Mouse (Mus musculus) left cerebral cortex, adult 9 months (tissue): ENCODE results near the gene Apoa5.
"Not testable (repeated sequence)": the region's sequence is repeated elsewhere in the genome, so short reads cannot be mapped to it uniquely, and the experiment has no call there.

ENCODE experiments used
- DNase-seq, 2 experiments: peaks; one replicate each; pipeline ENCODE4 v3.0.0; 2022; ENCODE audit warnings: low spot score in 2 of 2

The Apoa5 gene

GRCm38 (mm10) chr9:46261131-46261530 lies 7.3 kb upstream of the Apoa5 start:
- no peak for DNase-seq

GRCm38 (mm10) chr9:46269125-46269524 lies 692 bp downstream of the Apoa5 start:
- DNase-seq: no peak

DNA sequence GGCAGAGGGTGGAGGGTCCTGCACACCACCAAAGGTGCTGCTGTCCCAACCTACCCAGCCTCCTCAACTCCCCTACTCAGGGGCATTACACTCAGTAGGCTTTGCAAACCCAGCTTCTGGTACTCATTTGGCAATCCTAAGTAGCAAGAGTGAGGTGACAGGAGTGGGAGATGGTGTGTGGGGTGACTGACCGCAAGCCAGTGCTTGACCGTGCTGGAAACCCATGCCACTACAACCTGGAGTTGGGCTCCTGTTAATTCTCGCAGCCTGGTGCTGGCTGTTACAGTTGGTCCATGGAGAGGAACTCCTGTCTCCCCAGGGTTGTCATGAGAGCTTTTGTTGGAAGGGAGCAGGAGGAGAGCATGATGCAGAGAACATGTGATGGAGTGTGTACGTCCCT lies 2.3 kb downstream of the Apoa5 start:
- DNase-seq: no peak

GRCm38 (mm10) chr9:46272070-46272469 lies 3.6 kb downstream of the Apoa5 start:
- DNase-seq: no peak

GRCm38 (mm10) chr9:46272677-46273454 lies 4.4 kb downstream of the Apoa5 start, which contains the start of gene Zpr1:
Gene Zpr1, plus strand, starts transcription at chr9:46273064.
- DNase-seq: peak; percentile 84 to 90

- no peak for DNase-seq
Observed at GRCm38 (mm10) chr9:46274494-46274893, 6.1 kb downstream of the Apoa5 start.

- peak; percentile 67 to 92 for DNase-seq
Observed at GRCm38 (mm10) chr9:46282631-46283436, 14.4 kb downstream of the Apoa5 start, which contains the start of gene Bud13. Gene Bud13, plus strand, starts transcription at chr9:46283008.

DNA sequence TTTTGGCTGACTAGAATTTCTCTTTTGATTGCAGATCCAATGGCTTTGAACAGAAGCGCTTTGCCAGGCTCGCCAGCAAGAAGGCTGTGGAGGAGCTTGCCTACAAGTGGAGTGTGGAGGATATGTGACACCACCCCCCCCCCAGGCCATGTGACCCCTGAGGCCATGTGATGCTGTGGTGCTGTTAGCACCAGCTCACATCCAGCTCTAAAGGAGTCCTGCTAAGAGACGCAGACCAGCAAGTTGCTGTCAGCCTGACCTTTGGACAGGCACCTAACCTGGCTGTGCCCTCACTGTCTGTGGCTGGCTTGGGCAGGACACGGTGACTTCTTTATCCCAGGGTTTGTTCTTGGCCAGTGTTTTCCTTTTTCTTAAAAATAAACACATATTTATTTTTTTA lies 29.9 kb downstream of the Apoa5 start:
- DNase-seq: no peak

GRCm38 (mm10) chr9:46302142-46302541 lies 33.7 kb downstream of the Apoa5 start:
- peak in 1 of 2 experiments; percentile 60 for DNase-seq

DNA sequence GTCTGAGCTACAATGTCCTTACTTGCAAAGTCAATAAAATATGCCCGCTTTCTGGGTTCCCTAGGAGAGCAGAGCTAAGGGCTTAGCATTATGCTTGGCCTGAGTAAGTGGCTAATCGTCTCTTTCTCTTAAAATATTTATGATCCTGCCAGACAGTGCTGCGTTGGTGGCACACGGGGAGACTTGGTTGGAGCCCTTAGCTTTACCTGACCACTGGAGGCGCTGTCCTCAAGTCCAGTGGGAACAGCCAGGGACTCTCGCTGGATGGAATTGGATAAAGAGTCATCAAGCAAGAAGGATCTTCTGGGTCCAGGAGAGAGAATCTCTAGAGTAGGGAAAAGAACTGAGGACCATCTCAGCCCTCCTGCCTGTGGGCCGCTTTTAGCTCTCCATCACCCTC lies 40.7 kb downstream of the Apoa5 start:
- DNase-seq: no peak

DNA sequence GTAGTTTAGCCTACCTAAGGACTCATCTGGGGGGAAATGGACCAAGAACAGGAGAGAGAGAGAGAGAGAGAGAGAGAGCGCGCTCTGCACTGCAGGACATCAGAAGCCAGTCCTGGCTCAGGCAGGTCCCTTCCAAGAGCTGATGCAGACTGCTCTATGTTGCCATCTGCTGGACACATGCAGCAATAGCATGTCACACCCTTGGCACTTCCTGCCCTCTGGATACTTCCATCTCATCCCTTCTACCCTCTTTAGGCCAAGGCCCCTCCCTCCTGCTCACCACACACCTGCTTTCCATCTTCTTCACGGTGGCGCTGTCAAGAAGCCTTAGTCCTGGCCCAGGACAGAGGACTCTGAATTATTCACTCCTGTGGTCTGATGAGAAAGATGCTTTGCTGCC lies 46.1 kb downstream of the Apoa5 start:
- peak in 1 of 2 experiments; percentile 64 for DNase-seq

- DNase-seq: no peak
Observed at GRCm38 (mm10) chr9:46314921-46315320, 46.5 kb downstream of the Apoa5 start.

DNA sequence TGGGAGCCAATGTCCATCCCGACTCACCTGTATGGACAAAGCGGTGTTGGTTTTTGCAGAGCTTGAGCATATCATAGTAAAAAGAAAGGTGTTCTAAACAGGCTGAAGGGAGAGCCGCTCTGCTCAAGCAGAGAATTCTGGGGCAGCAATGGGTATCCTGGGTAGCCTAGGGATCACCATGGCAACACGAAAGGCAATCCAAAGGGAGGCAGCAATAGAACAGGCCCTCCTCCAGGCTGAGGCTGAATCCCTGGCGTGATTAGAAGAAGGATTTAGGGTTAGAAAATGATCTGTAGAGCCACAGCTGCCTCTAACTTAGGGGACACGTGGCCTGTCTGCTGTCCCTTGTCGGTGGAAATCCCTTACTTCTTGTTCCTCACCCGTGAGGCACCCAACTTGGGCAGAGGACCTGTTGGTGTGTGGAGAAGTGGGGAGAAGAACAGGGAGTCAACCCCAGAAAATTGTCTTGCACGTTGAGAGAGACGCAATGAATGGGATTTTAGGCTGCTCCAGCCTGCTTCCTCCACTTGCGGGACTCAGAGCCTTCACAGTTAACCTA lies 47.5 kb downstream of the Apoa5 start:
- peak in 1 of 2 experiments; percentile 48 for DNase-seq

DNA sequence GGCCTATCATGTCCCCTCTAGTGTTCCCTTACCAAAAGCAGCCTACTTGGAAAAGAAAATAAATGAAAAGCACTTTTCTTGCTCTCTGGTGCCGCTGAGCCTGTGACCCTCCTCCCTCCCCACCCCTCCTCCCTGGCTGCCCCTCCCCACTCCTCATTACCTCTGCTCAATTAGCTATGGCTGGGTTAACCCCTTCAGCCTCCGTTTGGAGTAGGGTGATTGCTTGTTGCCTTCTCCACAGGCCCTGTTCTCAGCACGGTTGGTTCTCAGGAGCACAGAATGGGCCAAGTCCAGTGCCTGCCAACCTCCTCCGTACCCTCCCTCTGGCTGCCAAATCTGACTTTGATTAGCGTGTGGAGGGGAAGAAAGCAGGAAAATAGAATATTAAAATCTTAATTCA lies 48.0 kb downstream of the Apoa5 start:
- no peak for DNase-seq

DNA sequence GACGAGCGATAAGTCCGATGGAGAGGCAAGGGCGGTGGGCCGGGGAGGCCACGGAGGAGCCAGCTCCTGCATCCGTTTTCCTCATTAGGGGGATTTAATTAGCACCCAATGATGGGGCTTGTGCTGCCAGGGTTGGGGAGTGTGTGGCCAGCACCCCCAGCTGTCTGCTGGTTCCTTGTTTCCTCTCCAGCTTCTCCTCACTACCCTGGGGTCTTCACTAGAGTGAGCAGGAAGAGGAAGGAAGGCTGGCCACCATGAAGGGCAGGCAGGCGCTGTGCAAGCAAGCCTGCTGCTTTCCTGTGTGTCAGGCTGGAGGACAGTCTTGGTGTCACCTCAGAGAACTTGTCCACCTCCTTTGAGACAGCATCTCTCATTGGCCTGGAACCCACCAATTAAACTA lies 48.5 kb downstream of the Apoa5 start:
- no peak for DNase-seq

- no peak for DNase-seq
Observed at GRCm38 (mm10) chr9:46317957-46318356, 49.5 kb downstream of the Apoa5 start.

- DNase-seq: not testable (repeated sequence)
Observed at GRCm38 (mm10) chr9:46319886-46320285, 51.5 kb downstream of the Apoa5 start, which contains the start of gene 4931429L15Rik. Gene 4931429L15Rik, minus strand, starts transcription at chr9:46319986.

DNA sequence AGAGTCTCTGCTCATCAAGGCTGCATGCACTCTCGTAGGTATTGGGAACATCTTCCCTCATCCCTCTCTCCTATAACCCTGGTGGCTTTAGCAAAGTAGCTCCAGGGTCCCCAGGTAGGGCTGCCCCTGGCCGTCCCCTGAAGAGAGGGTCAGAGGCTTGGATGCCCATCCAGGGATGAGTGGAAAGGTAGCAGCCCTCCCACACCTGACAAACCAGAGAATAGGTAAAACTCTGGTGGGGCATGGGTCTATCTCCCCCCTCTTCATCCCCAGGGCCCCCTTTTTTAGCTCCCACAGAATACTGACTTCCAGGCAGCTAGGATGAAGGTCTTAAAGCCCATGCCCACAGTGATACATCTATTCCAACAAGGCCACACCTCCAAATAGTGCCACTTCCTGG lies 52.0 kb downstream of the Apoa5 start:
- no peak for DNase-seq
